Mouse (Mus musculus) bone marrow, adult 2 months (tissue): ENCODE measurements at regions not wholly inside any gene's neighbourhood (a gene's known extent, or its start where the extent isn't known, plus 50 kb on each side); places are given as distances from the start of the nearest gene placed in this dataset.
"Not testable (repeated sequence)": the region's sequence is repeated elsewhere in the genome, so short reads cannot be mapped to it uniquely, and the experiment has no call there.

Experiments
- H3K27ac ChIP-seq: fragments of 200-500 bp; 2 replicates; pipeline ENCODE4 v1.5.1; 2012; ENCODE audit warnings: low read depth, mild to moderate bottlenecking, control low read depth, inconsistent platforms, low read length; ENCODE audit not compliant: control insufficient read depth, poor library complexity, insufficient read depth
- H3K4me1 ChIP-seq: fragments of 200-500 bp; 2 replicates; pipeline ENCODE4 v1.6.1; 2011; ENCODE audit warnings: low read length; ENCODE audit not compliant: control insufficient read depth, insufficient read depth
- H3K4me3 ChIP-seq: fragments of 200-500 bp; replicated peaks from 2 replicates; pipeline ENCODE3; 2011; ENCODE audit warnings: mild to moderate bottlenecking, low read depth, low read length, control low read depth; ENCODE audit not compliant: control insufficient read depth
- CTCF ChIP-seq: fragments of 200-500 bp; IDR thresholded peaks from 2 replicates; pipeline ENCODE4 v1.5.1; 2011; ENCODE audit warnings: low read length, control low read depth; ENCODE audit not compliant: control insufficient read depth, insufficient read depth
- POLR2A ChIP-seq: fragments of 200-500 bp; IDR thresholded peaks from 2 replicates; pipeline ENCODE4 v1.6.1; 2011; ENCODE audit warnings: low read depth, mild to moderate bottlenecking, control low read depth, low read length, borderline replicate concordance; ENCODE audit not compliant: control insufficient read depth
- WGBS: fragments of 180-500 bp; shearing (Covaris S2); methylation state at CpG from one replicate; pipeline ENCODE4 v1.1.7; 2018; 5-methylcytosine and 5-hydroxymethylcytosine counted together

DNA sequence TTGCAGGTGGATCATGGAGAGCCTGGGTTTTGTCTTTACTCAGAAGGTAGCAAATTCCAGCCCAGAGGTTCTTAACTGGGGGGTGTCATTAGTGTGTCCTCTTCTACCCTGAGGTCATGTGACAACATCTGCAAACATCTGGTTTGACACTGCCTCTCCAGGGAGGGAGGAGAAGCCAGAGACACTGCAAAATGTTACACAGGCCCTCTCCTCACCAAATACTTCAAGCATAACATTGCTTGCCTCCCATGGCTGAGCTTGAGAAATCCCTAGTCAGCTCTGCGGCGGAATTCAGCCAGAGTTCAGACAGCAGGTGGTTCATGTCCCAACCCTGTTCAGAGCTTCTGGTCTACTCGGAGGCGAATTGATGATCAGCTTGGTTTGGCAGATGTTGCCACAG lies 178.4 kb upstream of the Prok2 start:
- TF ChIP-seq POLR2A (no peak), CTCF (no peak)
- Histone ChIP-seq H3K4me3 (no peak overlapping the region), H3K27ac (no peak overlapping the region), H3K4me1 (no peaks in the 10 kb centered on the region; the same call in 1 of the 2 replicates)
- WGBS: 83% methylated on average over 4 of the region's 4 CpGs

GRCm38 (mm10) chr6:99904044-99904443 lies 177.9 kb upstream of the Prok2 start:
- H3K4me1 ChIP-seq, H3K4me3 ChIP-seq, H3K27ac ChIP-seq: not testable (repeated sequence)

- WGBS: 7% methylated on average over 3 of the region's 3 CpGs
- TF ChIP-seq POLR2A (no peak), CTCF (no peak)
- no peak overlapping the region for H3K4me3 ChIP-seq
- H3K27ac ChIP-seq: no peak overlapping the region
- H3K4me1 ChIP-seq: no peaks in the 10 kb centered on the region; the same call in 1 of the 2 replicates
Observed at GRCm38 (mm10) chr6:99901564-99901963, 175.4 kb upstream of the Prok2 start.

DNA sequence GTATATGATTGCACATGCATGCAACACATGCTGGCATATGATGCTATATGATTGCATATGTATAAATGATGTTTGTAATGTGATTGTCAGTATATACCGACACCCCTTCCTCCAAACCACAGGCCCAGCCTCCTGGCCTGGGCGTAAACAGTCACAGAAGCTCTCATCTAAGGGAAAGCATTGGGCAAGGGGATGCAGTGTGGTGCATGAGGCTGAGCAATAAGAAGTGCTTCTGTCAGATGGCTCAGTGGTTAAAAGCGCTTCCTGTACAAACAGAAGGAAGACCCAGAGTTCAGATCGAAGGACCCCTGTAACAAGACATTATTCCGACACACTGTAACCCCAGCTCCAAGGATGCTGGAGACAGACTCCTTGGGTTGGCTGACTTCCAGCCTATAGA lies 175.0 kb upstream of the Prok2 start:
- Histone ChIP-seq H3K4me3 (no peak overlapping the region), H3K27ac (no peak overlapping the region), H3K4me1 (no peaks in the 10 kb centered on the region; the same call in 1 of the 2 replicates)
- WGBS: 21% methylated on average over 5 of the region's 5 CpGs
- no peak for TF ChIP-seq CTCF
- TF ChIP-seq POLR2A: no peak

DNA sequence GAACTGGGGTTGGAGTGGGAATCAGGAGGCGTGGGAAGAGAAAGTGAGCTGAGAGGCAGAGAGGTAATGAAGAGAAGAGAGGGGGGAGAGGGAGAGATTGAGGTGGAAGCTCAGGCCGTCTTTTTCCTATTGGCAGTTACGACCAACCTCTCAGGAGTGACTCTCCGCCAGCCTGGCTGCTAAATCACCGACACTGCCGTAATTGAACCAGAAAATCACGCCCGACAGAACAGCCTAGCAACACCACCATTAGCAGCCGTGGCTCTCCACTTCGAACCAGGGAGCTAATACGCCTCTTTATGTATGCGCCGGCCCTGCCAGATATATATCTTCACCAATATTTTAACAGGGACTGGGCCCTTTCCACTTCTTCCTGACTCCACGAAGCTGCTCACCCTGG lies 173.5 kb upstream of the Prok2 start:
- TF ChIP-seq CTCF (no peak), POLR2A (no peak)
- Histone ChIP-seq H3K4me1 (no peaks in the 10 kb centered on the region; the same call in 1 of the 2 replicates), H3K4me3 (no peak overlapping the region), H3K27ac (no peak overlapping the region)
- 83% methylated on average over 14 of the region's 14 CpGs for WGBS

- Histone ChIP-seq H3K4me1 (no peaks in the 10 kb centered on the region; the same call in 1 of the 2 replicates), H3K4me3 (no peak overlapping the region), H3K27ac (no peak overlapping the region)
- 7% methylated on average over 2 of the region's 2 CpGs for WGBS
- TF ChIP-seq CTCF (no peak), POLR2A (no peak)
Observed at GRCm38 (mm10) chr6:99898077-99898476, 171.9 kb upstream of the Prok2 start.

DNA sequence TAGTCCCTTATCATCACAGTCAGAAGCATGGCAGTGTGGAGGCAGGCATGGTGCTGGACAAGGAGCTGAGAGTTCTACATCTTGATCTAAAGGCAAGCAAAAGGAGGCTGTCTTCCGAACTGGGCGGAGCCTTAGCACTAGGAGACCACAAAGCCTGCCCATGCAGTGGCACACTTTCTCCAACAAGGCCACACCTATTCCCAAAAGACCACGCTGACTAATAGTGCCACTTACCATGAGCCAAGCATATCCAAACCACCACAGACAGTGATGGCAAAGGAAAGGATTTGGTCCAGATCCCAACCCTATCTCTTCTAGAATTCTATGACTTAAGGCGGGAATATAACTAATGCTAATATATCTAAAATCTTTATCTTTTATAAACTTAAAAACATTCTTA lies 169.4 kb upstream of the Prok2 start:
- Histone ChIP-seq H3K4me3 (no peak overlapping the region), H3K27ac (no peak overlapping the region), H3K4me1 (no peaks in the 10 kb centered on the region)
- WGBS: 70% methylated on average over 4 of the region's 4 CpGs
- TF ChIP-seq CTCF: no peak
- no peak for TF ChIP-seq POLR2A

GRCm38 (mm10) chr6:99893936-99894335 lies 167.7 kb upstream of the Prok2 start:
- Histone ChIP-seq H3K4me3 (no peak overlapping the region), H3K4me1 (no peaks in the 10 kb centered on the region), H3K27ac (no peak overlapping the region)
- no peak for TF ChIP-seq POLR2A
- no peak for TF ChIP-seq CTCF
- WGBS: 42% methylated on average over 4 of the region's 4 CpGs

DNA sequence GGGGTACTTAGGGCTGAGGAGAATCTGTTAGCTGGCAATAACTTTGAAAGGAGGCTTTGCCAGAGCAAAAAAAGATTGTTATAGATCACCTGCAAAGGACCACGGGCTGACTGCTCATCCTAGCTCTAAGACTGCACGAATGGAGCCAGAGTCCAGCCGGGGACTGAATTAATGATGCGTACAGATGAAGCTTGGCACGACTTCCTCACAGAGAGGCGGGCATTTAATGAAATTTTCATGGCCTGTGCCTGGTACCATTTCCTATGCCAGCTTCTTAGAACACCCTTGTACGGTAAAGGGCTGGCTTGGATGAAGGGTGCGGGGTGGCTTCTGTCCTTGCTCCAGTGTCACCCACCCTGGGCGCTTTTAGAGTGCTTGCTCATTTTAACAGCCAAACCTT lies 166.0 kb upstream of the Prok2 start:
- TF ChIP-seq POLR2A (no peak), CTCF (no peak)
- Histone ChIP-seq H3K4me3 (no peak overlapping the region), H3K4me1 (no peaks in the 10 kb centered on the region), H3K27ac (no peak overlapping the region)
- whole genome bisulfite sequencing: 87% methylated on average over 9 of the region's 9 CpGs

DNA sequence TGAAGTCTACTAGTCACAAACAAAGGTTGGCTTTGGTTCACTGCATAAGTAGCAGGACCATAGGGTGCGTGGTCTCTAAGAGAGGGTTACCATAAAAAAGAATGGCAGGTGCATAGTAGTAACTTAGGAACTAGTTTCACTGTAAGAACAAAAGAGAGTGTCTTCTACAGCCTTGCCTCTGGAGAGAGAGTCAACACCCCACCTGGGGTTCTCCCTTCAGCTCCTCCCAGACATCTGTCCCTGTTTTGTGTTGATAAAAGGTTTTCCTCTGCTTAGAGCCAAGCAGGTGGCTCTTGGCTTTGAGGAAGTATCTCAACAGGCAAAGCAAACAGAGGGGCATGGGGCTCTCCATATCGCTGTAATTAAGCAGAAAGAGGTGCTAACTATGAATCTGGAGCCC lies 165.6 kb upstream of the Prok2 start:
- 61% methylated on average over 2 of the region's 2 CpGs for WGBS
- Histone ChIP-seq H3K4me3 (no peak overlapping the region), H3K4me1 (no peaks in the 10 kb centered on the region), H3K27ac (no peak overlapping the region)
- no peak for TF ChIP-seq CTCF
- TF ChIP-seq POLR2A: no peak
